Mouse (Mus musculus) thymus, adult 2 months (tissue): ENCODE results near the gene Nhlh1.

Experiments
- CTCF ChIP-seq: fragments of 200-500 bp; IDR thresholded peaks from 2 replicates; pipeline ENCODE4 v1.5.1; 2012; ENCODE audit warnings: mild to moderate bottlenecking, control low read depth, low read length, moderate library complexity, borderline replicate concordance; ENCODE audit not compliant: control insufficient read depth, poor library complexity, insufficient read depth; ENCODE audit errors: extremely low read depth
- POLR2A ChIP-seq: fragments of 200-500 bp; IDR thresholded peaks from 2 replicates; pipeline ENCODE4 v1.6.1; 2012; ENCODE audit warnings: mild to moderate bottlenecking, low read length, control low read depth, moderate library complexity; ENCODE audit not compliant: control insufficient read depth, poor library complexity, insufficient read depth; ENCODE audit errors: extremely low read depth

GRCm38 (mm10) chr1:172026201-172026901 lies 31.0 kb downstream of the Nhlh1 start:
- TF ChIP-seq POLR2A: 0 out of 2 replicates have a peak, but pooled peaks have one; percentile 19
- no peak for TF ChIP-seq CTCF
